Mouse (Mus musculus) mature B cell (primary cell): ENCODE measurements around the gene Rgs7bp.

ENCODE experiments used
- in situ Hi-C: fragments of 300-500 bp; cut with MboI; formaldehyde crosslinking; loops from 2 replicates; pipeline ENCODE4 v1.14.3; 2019

Rgs7bp gene

GRCm38 (mm10) chr13:105054181-105054940 lies at the start of gene Rgs7bp:
Gene Rgs7bp, minus strand, starts transcription at chr13:105054930.
- in situ Hi-C loops, result no loop called here

GRCm38 (mm10) chr13:105104385-105104784 lies 49.7 kb upstream of the Rgs7bp start:
- in situ Hi-C loops, result no loop called here

- in situ Hi-C loops, result no loop called here
Observed at GRCm38 (mm10) chr13:105100705-105101104, 46.0 kb upstream of the Rgs7bp start.

- in situ Hi-C loops, result no loop called here
Observed at GRCm38 (mm10) chr13:105096316-105096715, 41.6 kb upstream of the Rgs7bp start.

GRCm38 (mm10) chr13:105089276-105089675 lies 34.5 kb upstream of the Rgs7bp start:
- in situ Hi-C loops, result no loop called here

- in situ Hi-C loops, result no loop called here
Observed at GRCm38 (mm10) chr13:105081862-105082261, 27.1 kb upstream of the Rgs7bp start, which contains the start of gene 4933425L06Rik. Gene 4933425L06Rik, plus strand, starts transcription at chr13:105082122.

- in situ Hi-C loops, result no loop called here
Observed at GRCm38 (mm10) chr13:105066890-105067845, 12.4 kb upstream of the Rgs7bp start.

- in situ Hi-C loops, result no loop called here
Observed at GRCm38 (mm10) chr13:105066119-105066518, 11.4 kb upstream of the Rgs7bp start.

GRCm38 (mm10) chr13:105055374-105055773 lies 644 bp upstream of the Rgs7bp start:
- in situ Hi-C loops, result no loop called here

GRCm38 (mm10) chr13:105054941-105055309 lies 195 bp upstream of the Rgs7bp start:
- in situ Hi-C loops, result no loop called here

GRCm38 (mm10) chr13:105053618-105054017 lies 1.1 kb downstream of the Rgs7bp start:
- in situ Hi-C loops, result no loop called here

GRCm38 (mm10) chr13:105051432-105051831 lies 3.3 kb downstream of the Rgs7bp start:
- in situ Hi-C loops, result no loop called here

- in situ Hi-C loops, result no loop called here
Observed at GRCm38 (mm10) chr13:105048662-105049061, 6.1 kb downstream of the Rgs7bp start.

- in situ Hi-C loops, result no loop called here
Observed at GRCm38 (mm10) chr13:105047377-105047776, 7.4 kb downstream of the Rgs7bp start.

GRCm38 (mm10) chr13:105043882-105044281 lies 10.8 kb downstream of the Rgs7bp start:
- in situ Hi-C loops, result no loop called here

GRCm38 (mm10) chr13:105038334-105038733 lies 16.4 kb downstream of the Rgs7bp start:
- in situ Hi-C loops, result no loop called here

- in situ Hi-C loops, result no loop called here
Observed at GRCm38 (mm10) chr13:105037816-105038215, 16.9 kb downstream of the Rgs7bp start.

GRCm38 (mm10) chr13:105031882-105032281 lies 22.8 kb downstream of the Rgs7bp start:
- in situ Hi-C loops, result no loop called here

- in situ Hi-C loops, result no loop called here
Observed at GRCm38 (mm10) chr13:105028276-105028675, 26.5 kb downstream of the Rgs7bp start.

GRCm38 (mm10) chr13:105016577-105016976 lies 38.2 kb downstream of the Rgs7bp start:
- in situ Hi-C loops, result no loop called here

GRCm38 (mm10) chr13:105015710-105016404 lies 38.9 kb downstream of the Rgs7bp start:
- in situ Hi-C loops, result no loop called here

GRCm38 (mm10) chr13:105011300-105011699 lies 43.4 kb downstream of the Rgs7bp start:
- in situ Hi-C loops, result no loop called here
